In genomic region chr9:9920580-9920979, GRCm38 (mm10) we compare ENCODE assay signal across 22 mouse cellular contexts.
A peak's percentile ranks its signal among the peaks of the same experiment; 100 is the strongest.
DNase-seq lines count a peak whose midpoint lies in the region; ATAC-seq lines count a peak whose summit lies in the region.
"Had no signal": no experiment of that assay in that cellular context is flagged by ENCODE, and none has a peak within 500 bp of the region (broad histone marks: within the 10 kb centered on the region; RNA-seq: fewer than 3 reads in every experiment).

No protein-coding gene starts in this region.

- no peak overlapping the region for H3K4me3 ChIP-seq in forebrain, embryonic 13.5 days
- H3K4me3 ChIP-seq in forebrain, embryonic 10.5 days: no peak overlapping the region
- H3K4me3 ChIP-seq in hindbrain, embryonic 12.5 days: no peak overlapping the region
- no peak overlapping the region for H3K4me3 ChIP-seq in hindbrain, embryonic 16.5 days (ENCODE audit: low read length)
- H3K4me3 ChIP-seq: embryonic facial prominence, embryonic 10.5 days; embryonic facial prominence, embryonic 12.5 days had no signal

- H3K9me3 ChIP-seq in forebrain, embryonic 13.5 days (replicated peaks): peaks cover 12% of the 10 kb centered on the region
- peaks cover 26% of the 10 kb centered on the region for H3K9me3 ChIP-seq in forebrain, embryonic 10.5 days
- H3K9me3 ChIP-seq in hindbrain, embryonic 12.5 days (replicated peaks): peaks cover 9% of the 10 kb centered on the region; the same call in 1 of the 2 replicates
- peaks cover 6% of the 10 kb centered on the region for H3K9me3 ChIP-seq in hindbrain, embryonic 16.5 days (ENCODE audit: control insufficient read depth, low read length)
- H3K9me3 ChIP-seq: embryonic facial prominence, embryonic 12.5 days; G1E had no signal

- DNase-seq in forebrain, embryonic 10.5 days (ENCODE audit: extremely low spot score, low spot score): no peak
- DNase-seq in heart, adult 11 months: peak; percentile 84
- DNase-seq in heart, postnatal 25 days (ENCODE audit: low spot score): no peak
- peak; percentile 11 for DNase-seq in R1 (ENCODE audit: low read depth, low spot score)
- DNase-seq in cerebellum, postnatal 4 days (ENCODE audit: low spot score in 2 of 2): no peak
- DNase-seq: adrenal gland, adult 2 months; adrenal gland, postnatal 10 days; adrenal gland, postnatal 25 days; cerebellum, adult 11 months; cerebellum, adult 18-20 months; cerebellum, adult 8-10 months; cerebellum, adult 9-11 months; cerebellum, postnatal 14 days; cerebellum, postnatal 36 days; forebrain, postnatal 0 days had no signal

- ATAC-seq in forebrain, embryonic 13.5 days: peak; percentile 27; the same call in 1 of the 2 replicates
- 0 out of 2 replicates have a peak, but pooled peaks have one; percentile 35 for ATAC-seq in hindbrain, embryonic 12.5 days (ENCODE audit: low FRiP score)
- ATAC-seq in hindbrain, embryonic 16.5 days: no peak
- ATAC-seq: forebrain, postnatal 0 days; Patski had no signal

- H3K9ac ChIP-seq in forebrain, embryonic 13.5 days: no peak overlapping the region
- no peak overlapping the region for H3K9ac ChIP-seq in hindbrain, embryonic 12.5 days
- H3K9ac ChIP-seq in hindbrain, embryonic 16.5 days (ENCODE audit: low read depth, low read length): no peak overlapping the region
- H3K9ac ChIP-seq: embryonic facial prominence, embryonic 12.5 days; forebrain, postnatal 0 days had no signal

- no peaks in the 10 kb centered on the region for H3K36me3 ChIP-seq in forebrain, embryonic 13.5 days (ENCODE audit: poor library complexity, severe bottlenecking)
- H3K36me3 ChIP-seq in forebrain, embryonic 10.5 days (replicated peaks): no peaks in the 10 kb centered on the region
- no peaks in the 10 kb centered on the region for H3K36me3 ChIP-seq in hindbrain, embryonic 12.5 days
- no peaks in the 10 kb centered on the region for H3K36me3 ChIP-seq in hindbrain, embryonic 16.5 days (ENCODE audit: control insufficient read depth, insufficient read depth, low read length)
- H3K36me3 ChIP-seq: embryonic facial prominence, embryonic 10.5 days; embryonic facial prominence, embryonic 12.5 days; G1E had no signal

- no peaks in the 10 kb centered on the region for H3K27me3 ChIP-seq in forebrain, embryonic 13.5 days
- H3K27me3 ChIP-seq in forebrain, embryonic 10.5 days (ENCODE audit: poor library complexity, severe bottlenecking): no peaks in the 10 kb centered on the region
- H3K27me3 ChIP-seq in hindbrain, embryonic 12.5 days: no peaks in the 10 kb centered on the region
- no peaks in the 10 kb centered on the region for H3K27me3 ChIP-seq in hindbrain, embryonic 16.5 days (replicated peaks; ENCODE audit: control insufficient read depth, insufficient read depth, low read length)
- H3K27me3 ChIP-seq: embryonic facial prominence, embryonic 12.5 days; Patski had no signal

- H3K4me1 ChIP-seq in forebrain, embryonic 13.5 days: no peaks in the 10 kb centered on the region
- H3K4me1 ChIP-seq in forebrain, embryonic 10.5 days: 0 out of 2 replicates have a peak, but pooled peaks cover 4% of the 10 kb centered on the region
- no peaks in the 10 kb centered on the region for H3K4me1 ChIP-seq in hindbrain, embryonic 12.5 days
- H3K4me1 ChIP-seq in hindbrain, embryonic 16.5 days (ENCODE audit: control insufficient read depth, insufficient read depth, low read depth, low read length): no peaks in the 10 kb centered on the region
- H3K4me1 ChIP-seq: embryonic facial prominence, embryonic 10.5 days; embryonic facial prominence, embryonic 12.5 days had no signal

- H3K4me2 ChIP-seq in forebrain, embryonic 13.5 days: no peak overlapping the region
- no peak overlapping the region for H3K4me2 ChIP-seq in hindbrain, embryonic 12.5 days (replicated peaks)
- H3K4me2 ChIP-seq in hindbrain, embryonic 16.5 days (ENCODE audit: low read length): no peak overlapping the region
- H3K4me2 ChIP-seq: embryonic facial prominence, embryonic 12.5 days had no signal

- intact Hi-C loops in heart, postnatal 25 days (cut with DNase I): no loop called here

- no peak overlapping the region for H3K27ac ChIP-seq in forebrain, embryonic 13.5 days
- H3K27ac ChIP-seq in forebrain, embryonic 10.5 days: no peak overlapping the region
- H3K27ac ChIP-seq in hindbrain, embryonic 12.5 days: no peak overlapping the region
- H3K27ac ChIP-seq in hindbrain, embryonic 16.5 days (ENCODE audit: low read depth, low read length): no peak overlapping the region
- H3K27ac ChIP-seq: embryonic facial prominence, embryonic 10.5 days; embryonic facial prominence, embryonic 12.5 days had no signal

- 59% methylated on average over 3 of the region's 3 CpGs for WGBS in forebrain, embryonic 13.5 days
- 73% methylated on average over 3 of the region's 3 CpGs for WGBS in forebrain, embryonic 10.5 days
- 66% methylated on average over 3 of the region's 3 CpGs for WGBS in hindbrain, embryonic 12.5 days
- WGBS in hindbrain, embryonic 16.5 days: 69% methylated on average over 3 of the region's 3 CpGs

Comparison
In these comparisons a context has a peak if more than half of its experiments do, and no peak if none do; other contexts are left out.
1. DNase-seq: peak in heart, adult 11 months (single experiment) and R1 (single experiment); none in forebrain, embryonic 10.5 days (single experiment), heart, postnatal 25 days (single experiment) and cerebellum, postnatal 4 days (0 of 2).